17 mouse cellular contexts compared by ENCODE assay signal in genomic region chr9:76230400-76230799, GRCm38 (mm10). TPM values are rescaled to one million over a fixed set of nuclear protein-coding genes. Genes with fewer than 3 reads are reported as not detected.
DNase-seq lines count a peak whose midpoint lies in the region; ATAC-seq lines count a peak whose summit lies in the region.
"Had no signal": no experiment of that assay in that cellular context is flagged by ENCODE, and none has a peak within 500 bp of the region (broad histone marks: within the 10 kb centered on the region; RNA-seq: fewer than 3 reads in every experiment).

No protein-coding gene starts in this region.

- no peaks in the 10 kb centered on the region for H3K27me3 ChIP-seq in heart, embryonic 16.5 days (ENCODE audit: control insufficient read depth, insufficient read depth, low read length)
- no peaks in the 10 kb centered on the region for H3K27me3 ChIP-seq in midbrain, embryonic 11.5 days (ENCODE audit: control insufficient read depth, insufficient read depth, low read length)
- no peaks in the 10 kb centered on the region for H3K27me3 ChIP-seq in midbrain, embryonic 15.5 days (replicated peaks)

- 0 out of 2 replicates have a peak overlapping the region, but pooled peaks have one; percentile 15 for H3K4me2 ChIP-seq in heart, embryonic 16.5 days (ENCODE audit: low read depth, low read length)
- no peak overlapping the region for H3K4me2 ChIP-seq in midbrain, embryonic 11.5 days
- H3K4me2 ChIP-seq in midbrain, embryonic 15.5 days = no peak overlapping the region

- no peaks in the 10 kb centered on the region for H3K9me3 ChIP-seq in heart, embryonic 16.5 days (replicated peaks; ENCODE audit: control insufficient read depth, low read length)
- no peaks in the 10 kb centered on the region for H3K9me3 ChIP-seq in midbrain, embryonic 11.5 days (ENCODE audit: control insufficient read depth, low read length)
- H3K9me3 ChIP-seq in midbrain, embryonic 15.5 days = no peaks in the 10 kb centered on the region
- H3K9me3 ChIP-seq: forebrain, embryonic 10.5 days had no signal

- no peaks in the 10 kb centered on the region for H3K36me3 ChIP-seq in heart, embryonic 16.5 days (ENCODE audit: control insufficient read depth, insufficient read depth)
- no peaks in the 10 kb centered on the region for H3K36me3 ChIP-seq in midbrain, embryonic 11.5 days (ENCODE audit: control insufficient read depth, insufficient read depth, low read length)
- H3K36me3 ChIP-seq in midbrain, embryonic 15.5 days (replicated peaks) = no peaks in the 10 kb centered on the region
- H3K36me3 ChIP-seq: forebrain, embryonic 10.5 days had no signal

- no peak overlapping the region for H3K27ac ChIP-seq in heart, embryonic 16.5 days (ENCODE audit: low read length)
- no peak overlapping the region for H3K27ac ChIP-seq in midbrain, embryonic 11.5 days (ENCODE audit: low read depth, low read length)
- H3K27ac ChIP-seq in midbrain, embryonic 15.5 days = no peak overlapping the region
- H3K27ac ChIP-seq: forebrain, embryonic 10.5 days had no signal

- H3K9ac ChIP-seq in heart, embryonic 16.5 days (ENCODE audit: low read length) = no peak overlapping the region
- H3K9ac ChIP-seq in midbrain, embryonic 11.5 days (ENCODE audit: low read length) = no peak overlapping the region
- H3K9ac ChIP-seq in midbrain, embryonic 15.5 days = no peak overlapping the region

- 52% methylated on average over 11 of the region's 11 CpGs for WGBS in heart, embryonic 16.5 days
- WGBS in midbrain, embryonic 11.5 days = 40% methylated on average over 11 of the region's 11 CpGs
- WGBS in midbrain, embryonic 15.5 days = 34% methylated on average over 11 of the region's 11 CpGs

- H3K4me3 ChIP-seq in heart, embryonic 16.5 days (ENCODE audit: low read length) = no peak overlapping the region
- H3K4me3 ChIP-seq in midbrain, embryonic 11.5 days (ENCODE audit: low read depth, low read length) = no peak overlapping the region
- no peak overlapping the region for H3K4me3 ChIP-seq in midbrain, embryonic 15.5 days
- H3K4me3 ChIP-seq: forebrain, embryonic 10.5 days had no signal

- no peak for DNase-seq in heart, postnatal 4 days
- no peak for DNase-seq in midbrain, embryonic 11.5 days (ENCODE audit: low spot score, missing footprints)
- DNase-seq in natural killer cell, adult 2 months (ENCODE audit: low spot score in 2 of 2) = peak; percentile 5 to 20
- no peak for DNase-seq in ovary, postnatal 36 days (ENCODE audit: low spot score)
- DNase-seq in urinary bladder, postnatal 25 days (ENCODE audit: low spot score) = no peak
- DNase-seq: cerebellum, postnatal 25 days; heart, postnatal 10 days; right cerebral cortex, postnatal 25 days had no signal

- no peak for ATAC-seq in heart, embryonic 16.5 days (replicated peaks; ENCODE audit: extremely low read depth, insufficient read depth, low FRiP score)
- peak; percentile 54; the same call in 1 of the 2 replicates for ATAC-seq in midbrain, embryonic 11.5 days (ENCODE audit: low FRiP score)
- no peak for ATAC-seq in midbrain, embryonic 15.5 days (replicated peaks)
- ATAC-seq in activated CD4-positive, CD25-positive, alpha-beta regulatory T cell, adult 4 months = peak; percentile 49

- H3K4me1 ChIP-seq in heart, embryonic 16.5 days (ENCODE audit: control insufficient read depth, insufficient read depth, low read length) = no peaks in the 10 kb centered on the region
- H3K4me1 ChIP-seq in midbrain, embryonic 11.5 days (ENCODE audit: control insufficient read depth, insufficient read depth, low read length) = no peaks in the 10 kb centered on the region
- H3K4me1 ChIP-seq in midbrain, embryonic 15.5 days = no peaks in the 10 kb centered on the region

RNA-seq across cellular contexts. Expression of gene Gfral, which starts 16.9 kb away (rescaled TPM):
- not detected in 2 replicates for polyA plus RNA-seq in heart, embryonic 16.5 days (2015; fragmentation: Nextera tagmentation; extraction: Ambion mirVana)
- total RNA-seq in heart, postnatal 4 days (2021) = not detected
- not detected in 2 replicates for polyA plus RNA-seq in midbrain, embryonic 11.5 days (2014; fragmentation: Nextera tagmentation; extraction: Ambion mirVana)
- not detected in 2 replicates for polyA plus RNA-seq in midbrain, embryonic 15.5 days (2015; fragmentation: Nextera tagmentation; extraction: Ambion mirVana)
- polyA plus RNA-seq in activated CD4-positive, CD25-positive, alpha-beta regulatory T cell, adult 4 months (2017; shearing (Covaris generic)) = not detected
- total RNA-seq: gastrocnemius, postnatal 4 days; heart, postnatal 10 days; left cerebral cortex, postnatal 14 days had no signal
- polyA plus RNA-seq: brain, embryonic 14.5 days; forebrain, embryonic 10.5 days; neural tube, embryonic 14.5 days; urinary bladder, adult 2 months had no signal

Comparison
In these comparisons a context has a peak if more than half of its experiments do, and no peak if none do; other contexts are left out.
1. ATAC-seq: peak in midbrain, embryonic 11.5 days (single experiment) and activated CD4-positive, CD25-positive, alpha-beta regulatory T cell, adult 4 months (single experiment); none in heart, embryonic 16.5 days (single experiment) and midbrain, embryonic 15.5 days (single experiment).
2. DNase-seq: peak in natural killer cell, adult 2 months (2 of 2); none in heart, postnatal 4 days (single experiment), midbrain, embryonic 11.5 days (single experiment), ovary, postnatal 36 days (single experiment) and urinary bladder, postnatal 25 days (single experiment).